Mouse (Mus musculus): Measurements from ENCODE around the gene Gja5. TPM values are rescaled to one million over a fixed set of nuclear protein-coding genes. Genes with fewer than 3 reads are reported as not detected.
"Not testable (repeated sequence)": the region's sequence is repeated elsewhere in the genome, so short reads cannot be mapped to it uniquely, and the experiment has no call there.

Gene Gja5
- polyA plus RNA-seq, 1 experiment = 42.5 TPM

DNA sequence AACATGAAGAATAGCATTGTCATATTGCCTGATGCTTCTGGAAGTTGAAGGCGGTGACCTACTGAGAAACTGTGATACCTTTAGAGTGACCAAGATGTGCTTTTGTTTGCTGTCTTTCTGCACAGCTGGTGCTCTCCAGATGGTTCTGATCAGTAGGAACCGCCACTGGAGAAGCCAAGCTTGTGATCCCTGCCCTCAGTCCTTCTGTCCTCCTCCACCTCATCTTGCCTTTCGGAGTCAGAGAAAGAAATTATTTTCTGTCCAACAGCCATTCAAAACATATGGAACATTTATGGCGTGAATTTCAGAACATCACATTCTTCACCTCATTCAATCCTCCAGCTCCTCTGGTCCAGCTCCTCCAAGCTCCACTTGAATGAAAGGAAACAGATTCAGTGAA lies 143.3 kb downstream of the Gja5 start:
- H3K4me3 ChIP-seq (replicated peaks; ENCODE audit: extremely low read depth, low read depth, low read length) = no peak overlapping the region
- no peak for DNase-seq
- TF ChIP-seq POLR2A (IDR thresholded peaks at IDR 0.05; ENCODE audit: borderline replicate concordance, extremely low read depth, low read depth, low read length) = no peak
- peaks cover 7% of the 10 kb centered on the region for H3K4me1 ChIP-seq (ENCODE audit: control insufficient read depth, insufficient read depth, low read length)
- 86% methylated on average over 4 of the region's 4 CpGs for WGBS

DNA sequence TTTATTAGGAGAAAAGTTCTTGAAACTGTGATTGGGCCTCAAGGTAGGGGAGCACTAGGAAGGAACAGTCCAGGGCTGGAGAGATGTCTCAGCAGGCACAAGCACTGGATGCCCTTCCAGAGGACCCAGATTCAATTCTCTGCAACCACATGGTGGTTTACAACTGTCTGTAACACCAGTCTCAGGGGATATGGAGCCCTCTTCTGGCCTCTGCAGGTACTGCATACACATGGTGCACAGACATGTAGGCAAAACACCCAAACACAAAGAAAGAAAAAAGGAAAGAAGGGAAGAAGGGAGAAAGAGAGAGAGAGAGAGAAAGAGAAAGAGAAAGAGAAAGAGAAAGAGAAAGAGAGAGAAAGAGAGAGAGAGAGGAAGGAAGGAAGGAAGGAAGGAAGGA lies 143.9 kb downstream of the Gja5 start:
- peaks cover 7% of the 10 kb centered on the region for H3K4me1 ChIP-seq (ENCODE audit: control insufficient read depth, insufficient read depth, low read length)
- no peak overlapping the region for H3K4me3 ChIP-seq (replicated peaks; ENCODE audit: extremely low read depth, low read depth, low read length)
- no peak for DNase-seq
- TF ChIP-seq CTCF (IDR thresholded peaks at IDR 0.05; ENCODE audit: insufficient read depth, low read length) (no peak), POLR2A (IDR thresholded peaks at IDR 0.05; ENCODE audit: borderline replicate concordance, extremely low read depth, low read depth, low read length) (no peak)

DNA sequence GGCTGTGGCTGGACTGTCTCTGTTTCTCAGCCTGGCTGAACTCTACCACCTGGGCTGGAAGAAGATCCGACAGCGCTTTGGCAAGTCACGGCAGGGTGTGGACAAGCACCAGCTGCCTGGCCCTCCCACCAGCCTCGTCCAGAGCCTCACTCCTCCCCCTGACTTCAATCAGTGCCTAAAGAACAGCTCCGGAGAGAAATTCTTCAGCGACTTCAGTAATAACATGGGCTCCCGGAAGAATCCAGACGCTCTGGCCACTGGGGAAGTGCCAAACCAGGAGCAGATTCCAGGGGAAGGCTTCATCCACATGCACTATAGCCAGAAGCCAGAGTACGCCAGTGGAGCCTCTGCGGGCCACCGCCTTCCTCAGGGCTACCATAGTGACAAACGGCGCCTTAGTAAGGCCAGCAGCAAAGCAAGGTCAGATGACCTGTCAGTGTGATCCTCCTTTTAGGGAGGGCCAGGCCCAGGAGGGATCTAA lies 146.8 kb downstream of the Gja5 start:
- no peak for DNase-seq
- WGBS = 49% methylated on average over 13 of the region's 13 CpGs
- no peaks in the 10 kb centered on the region for H3K4me1 ChIP-seq (ENCODE audit: control insufficient read depth, insufficient read depth, low read length)

DNA sequence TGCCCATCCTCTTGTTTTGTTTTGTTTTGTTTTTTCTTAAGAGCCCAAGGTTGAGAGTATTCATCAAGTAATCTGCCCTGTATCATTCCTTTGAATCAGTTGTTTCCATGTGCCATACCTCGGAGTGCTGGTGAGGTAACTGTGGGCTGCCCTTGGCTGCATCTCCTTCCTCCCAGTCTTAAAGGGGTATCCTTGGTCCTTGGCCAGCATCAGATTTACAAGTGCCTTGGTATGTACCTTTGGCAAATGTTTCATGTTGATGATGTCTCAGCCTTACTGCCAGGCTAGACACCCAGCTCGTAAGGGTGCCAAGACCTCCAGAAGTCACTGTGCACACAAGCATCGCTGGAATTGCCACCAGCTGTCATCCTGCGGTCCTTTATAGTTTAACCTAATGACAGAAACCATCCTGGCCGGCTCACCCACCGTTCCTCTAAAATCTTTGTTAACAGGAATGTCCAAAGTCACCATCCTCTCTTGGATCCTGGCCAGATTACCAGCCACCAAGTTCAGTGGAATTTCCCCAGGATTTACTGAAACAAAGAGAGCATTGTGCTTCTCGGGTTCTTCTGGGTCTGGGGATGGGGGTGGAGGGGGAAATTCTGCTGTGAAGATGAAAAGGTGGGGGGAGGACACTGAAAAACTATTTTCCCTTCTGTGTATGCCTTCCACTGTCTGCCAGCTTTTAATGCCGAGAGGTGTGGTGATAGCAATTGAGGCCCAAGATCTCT lies 147.7 kb downstream of the Gja5 start:
- TF ChIP-seq CTCF (IDR thresholded peaks at IDR 0.05; ENCODE audit: insufficient read depth, low read length) (no peak), POLR2A (IDR thresholded peaks at IDR 0.05; ENCODE audit: borderline replicate concordance, extremely low read depth, low read depth, low read length) (no peak)
- 47% methylated on average over 8 of the region's 8 CpGs for WGBS
- H3K4me3 ChIP-seq (replicated peaks; ENCODE audit: extremely low read depth, low read depth, low read length) = no peak overlapping the region
- no peak for DNase-seq
- no peaks in the 10 kb centered on the region for H3K4me1 ChIP-seq (ENCODE audit: control insufficient read depth, insufficient read depth, low read length)

More for the DNA sequence above, 146.8 kb downstream of the Gja5 start:
- TF ChIP-seq POLR2A (IDR thresholded peaks at IDR 0.05; ENCODE audit: borderline replicate concordance, extremely low read depth, low read depth, low read length) (no peak), CTCF (IDR thresholded peaks at IDR 0.05; ENCODE audit: insufficient read depth, low read length) (no peak)
- no peak overlapping the region for H3K4me3 ChIP-seq (replicated peaks; ENCODE audit: extremely low read depth, low read depth, low read length)

DNA sequence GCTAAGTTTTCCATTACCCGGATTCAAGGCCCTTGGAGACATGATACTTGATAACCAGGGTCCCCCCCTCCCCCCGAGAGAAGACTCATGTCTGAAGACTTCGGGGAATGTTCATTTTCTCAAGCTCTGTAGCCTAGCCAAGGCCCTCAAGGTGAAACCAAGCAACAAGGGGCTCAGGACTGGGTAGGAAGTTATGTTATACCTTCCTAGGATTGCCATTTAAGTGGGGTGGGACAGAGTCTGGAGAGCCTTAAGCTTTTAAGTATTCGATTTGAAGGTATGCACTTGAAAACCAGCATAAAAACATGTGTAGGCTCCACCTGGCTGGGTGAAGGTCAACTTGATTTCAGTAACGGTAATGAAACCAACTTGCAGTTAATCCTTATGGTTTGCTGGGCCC lies 154.2 kb downstream of the Gja5 start:
- 67% methylated on average over 5 of the region's 5 CpGs for WGBS
- DNase-seq = no peak
- no peak for TF ChIP-seq CTCF (IDR thresholded peaks at IDR 0.05; ENCODE audit: insufficient read depth, low read length)
- no peak for TF ChIP-seq POLR2A (IDR thresholded peaks at IDR 0.05; ENCODE audit: borderline replicate concordance, extremely low read depth, low read depth, low read length)
- Histone ChIP-seq H3K4me1 (ENCODE audit: control insufficient read depth, insufficient read depth, low read length) (no peaks in the 10 kb centered on the region), H3K4me3 (replicated peaks; ENCODE audit: extremely low read depth, low read depth, low read length) (no peak overlapping the region)

DNA sequence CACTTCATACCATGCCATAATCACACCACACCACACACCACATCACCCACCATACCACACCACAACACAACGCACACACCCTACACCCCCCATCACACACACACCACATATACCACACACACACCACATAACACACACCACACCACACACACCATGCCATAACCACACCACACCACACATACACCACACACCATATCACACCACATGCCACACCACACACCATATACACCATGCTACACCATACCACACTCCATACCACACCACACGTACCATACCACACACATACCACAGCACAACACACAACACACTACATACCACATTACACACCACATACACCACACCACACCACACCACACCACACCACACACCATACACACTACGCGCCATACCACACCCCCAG lies 155.6 kb downstream of the Gja5 start:
- Histone ChIP-seq H3K4me1 (ENCODE audit: control insufficient read depth, insufficient read depth, low read length) (no peaks in the 10 kb centered on the region), H3K4me3 (replicated peaks; ENCODE audit: extremely low read depth, low read depth, low read length) (no peak overlapping the region)
- WGBS = 95% methylated on average over 4 of the region's 4 CpGs
- no peak for DNase-seq
- TF ChIP-seq POLR2A (IDR thresholded peaks at IDR 0.05; ENCODE audit: borderline replicate concordance, extremely low read depth, low read depth, low read length) = no peak
- TF ChIP-seq CTCF (IDR thresholded peaks at IDR 0.05; ENCODE audit: insufficient read depth, low read length) = no peak

DNA sequence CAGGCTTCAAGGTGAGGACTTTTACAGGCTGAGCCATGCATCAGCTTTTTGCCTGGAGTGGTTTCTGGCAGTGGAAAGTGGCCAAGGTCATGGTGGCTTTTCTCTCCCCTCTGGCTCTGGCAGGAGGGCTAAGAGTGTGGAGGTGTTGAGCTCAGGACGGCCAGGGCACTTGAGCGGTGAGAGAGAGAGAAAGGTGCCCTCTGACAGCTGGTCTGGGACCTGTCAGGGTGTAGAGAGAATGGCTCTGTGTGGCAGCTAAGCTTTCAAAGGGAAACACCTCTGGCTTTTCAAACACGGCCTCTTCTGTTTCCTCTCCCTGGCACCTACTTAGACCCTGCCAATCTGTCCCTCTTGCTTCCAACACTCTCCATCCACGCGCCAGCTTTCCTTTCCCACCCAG lies 158.3 kb downstream of the Gja5 start:
- Histone ChIP-seq H3K4me3 (replicated peaks; ENCODE audit: extremely low read depth, low read depth, low read length) (no peak overlapping the region), H3K4me1 (ENCODE audit: control insufficient read depth, insufficient read depth, low read length) (no peaks in the 10 kb centered on the region)
- DNase-seq = no peak
- WGBS = 40% methylated on average over 5 of the region's 5 CpGs
- TF ChIP-seq CTCF (IDR thresholded peaks at IDR 0.05; ENCODE audit: insufficient read depth, low read length) (no peak), POLR2A (IDR thresholded peaks at IDR 0.05; ENCODE audit: borderline replicate concordance, extremely low read depth, low read depth, low read length) (no peak)

DNA sequence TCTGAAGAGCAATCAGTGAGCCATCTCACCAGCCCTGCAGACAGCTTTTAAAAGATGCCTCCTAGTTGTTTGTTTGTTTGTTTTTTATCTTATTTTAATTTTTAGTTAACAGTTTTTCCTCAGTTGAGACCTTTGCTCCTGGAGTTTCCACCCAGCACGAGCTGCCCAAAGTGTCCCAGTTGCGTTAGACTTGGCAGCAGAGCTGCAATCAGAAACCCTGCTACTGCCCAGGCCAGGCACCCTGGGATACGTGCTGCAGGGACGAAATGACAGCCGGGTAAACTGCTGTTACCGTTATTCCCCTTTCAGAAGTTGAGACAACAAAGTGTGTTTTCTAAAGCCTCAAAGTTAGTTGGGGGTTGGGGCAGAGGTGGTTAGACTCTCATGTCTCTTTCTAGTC lies 159.6 kb downstream of the Gja5 start:
- 67% methylated on average over 6 of the region's 6 CpGs for WGBS
- TF ChIP-seq CTCF (IDR thresholded peaks at IDR 0.05; ENCODE audit: insufficient read depth, low read length) (no peak), POLR2A (IDR thresholded peaks at IDR 0.05; ENCODE audit: borderline replicate concordance, extremely low read depth, low read depth, low read length) (no peak)
- no peak for DNase-seq
- Histone ChIP-seq H3K4me3 (replicated peaks; ENCODE audit: extremely low read depth, low read depth, low read length) (no peak overlapping the region), H3K4me1 (ENCODE audit: control insufficient read depth, insufficient read depth, low read length) (no peaks in the 10 kb centered on the region)

DNA sequence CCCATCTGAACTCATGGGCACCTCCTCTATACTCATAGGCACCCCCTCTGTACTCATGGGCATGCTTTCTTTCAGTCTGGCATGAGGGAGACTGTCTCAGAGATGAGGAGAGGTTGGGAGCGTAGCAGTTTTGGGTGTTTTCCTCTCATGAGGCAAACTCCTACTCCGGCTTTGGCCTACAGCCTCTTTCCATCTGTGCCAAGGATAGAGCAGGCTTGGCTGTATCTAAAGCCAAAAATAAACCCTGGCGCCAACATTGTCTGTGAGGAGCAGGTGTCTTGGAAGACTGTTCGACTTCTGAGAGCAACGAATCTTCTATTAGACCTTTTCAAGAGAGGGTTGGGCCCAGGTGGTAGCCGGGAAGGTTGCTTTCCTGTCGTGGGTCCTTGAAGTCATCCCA lies 165.1 kb downstream of the Gja5 start:
- not testable (repeated sequence) for DNase-seq
- 83% methylated on average over 7 of the region's 7 CpGs for WGBS

DNA sequence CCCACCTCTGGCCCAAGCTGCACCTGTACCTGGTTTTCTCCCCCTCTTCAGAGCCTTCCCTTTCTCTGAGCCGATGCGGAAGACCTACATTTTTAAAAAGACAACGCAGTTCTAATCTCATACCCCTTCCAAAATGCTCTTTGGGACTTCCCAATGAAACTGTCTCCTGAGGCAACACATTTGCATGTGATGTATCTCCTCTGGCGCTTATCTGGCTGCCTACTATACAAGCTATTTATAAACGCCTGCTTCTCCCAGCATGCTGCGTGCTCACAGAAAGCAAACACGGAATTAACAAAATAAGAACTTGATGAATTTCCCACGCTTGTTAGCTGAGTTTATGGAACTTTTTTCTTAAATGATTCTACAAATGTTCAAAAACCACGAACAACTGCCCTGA lies 167.4 kb downstream of the Gja5 start:
- not testable (repeated sequence) for DNase-seq; H3K4me1 ChIP-seq (ENCODE audit: control insufficient read depth, insufficient read depth, low read length); H3K4me3 ChIP-seq (replicated peaks; ENCODE audit: extremely low read depth, low read depth, low read length)
- WGBS = 65% methylated on average over 9 of the region's 9 CpGs

More for the DNA sequence above, 165.1 kb downstream of the Gja5 start:
- not testable (repeated sequence) for H3K4me3 ChIP-seq (replicated peaks; ENCODE audit: extremely low read depth, low read depth, low read length); H3K4me1 ChIP-seq (ENCODE audit: control insufficient read depth, insufficient read depth, low read length)

DNA sequence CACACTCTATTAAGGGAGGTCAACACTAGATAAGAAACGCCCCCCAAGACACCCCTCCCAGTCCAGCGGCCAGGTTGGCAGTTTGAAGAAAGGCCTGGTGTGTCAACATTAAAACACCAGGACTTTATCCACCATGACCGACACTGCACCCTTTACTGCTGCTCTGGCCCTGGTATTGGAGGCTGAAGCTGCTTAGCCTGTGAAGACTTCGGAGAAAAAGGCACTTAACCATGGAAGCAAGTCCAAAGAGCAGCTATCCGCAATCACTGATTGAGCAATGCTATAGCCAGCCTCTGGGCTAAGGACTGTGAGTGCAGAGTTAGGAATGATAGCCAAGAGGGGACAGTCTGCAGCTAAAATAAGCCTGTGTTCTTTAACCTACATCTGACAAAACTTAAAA lies 167.9 kb downstream of the Gja5 start:
- H3K4me3 ChIP-seq (replicated peaks; ENCODE audit: extremely low read depth, low read depth, low read length); DNase-seq; H3K4me1 ChIP-seq (ENCODE audit: control insufficient read depth, insufficient read depth, low read length): not testable (repeated sequence)
- 51% methylated on average over 5 of the region's 5 CpGs for WGBS

DNA sequence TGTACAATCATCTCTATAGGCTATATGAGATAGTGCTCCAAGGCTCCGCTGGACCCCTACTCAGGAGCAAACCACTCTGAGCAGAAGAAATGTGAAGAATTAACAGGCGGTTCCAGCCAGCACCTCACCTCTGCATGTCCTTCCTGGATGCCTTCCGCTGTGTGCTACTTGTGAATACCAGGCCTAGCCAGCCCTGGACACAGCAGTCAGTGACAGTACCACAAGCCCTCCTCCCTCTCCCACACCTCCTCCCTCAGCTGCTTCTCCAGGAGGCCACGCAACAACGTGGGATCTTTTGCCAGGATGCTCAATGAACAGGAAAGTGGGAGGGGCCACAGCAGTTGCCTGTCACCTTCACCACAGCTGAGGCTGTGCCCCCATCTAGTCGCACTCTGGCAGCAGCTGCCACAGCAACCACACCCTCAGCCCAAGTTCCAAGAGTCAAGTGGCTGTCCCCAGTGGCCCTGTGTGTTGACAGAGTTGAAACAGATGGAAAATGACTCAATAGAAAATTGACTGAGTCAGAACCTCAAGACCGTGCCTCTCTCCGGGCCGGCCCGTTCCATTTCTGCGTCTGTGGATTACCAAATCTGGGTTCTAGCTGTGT lies 171.4 kb downstream of the Gja5 start:
- not testable (repeated sequence) for H3K4me3 ChIP-seq (replicated peaks; ENCODE audit: extremely low read depth, low read depth, low read length); DNase-seq; H3K4me1 ChIP-seq (ENCODE audit: control insufficient read depth, insufficient read depth, low read length)
- WGBS = 5% methylated on average over 3 of the region's 11 CpGs

Data from lung, adult 2 months (tissue).